Mouse (Mus musculus) testis, postnatal 14 days (tissue): ENCODE measurements around the gene Rap1gds1.

Experiments used
- DNase-seq: peaks from one replicate; pipeline ENCODE4 v3.0.0; 2021; ENCODE audit warnings: low spot score

The Rap1gds1 gene

GRCm38 (mm10) chr3:138945516-138945915 is 129.5 kb downstream of the Rap1gds1 start:
- DNase-seq = no peak

- DNase-seq = no peak
Measured at GRCm38 (mm10) chr3:138941604-138942003, 133.4 kb downstream of the Rap1gds1 start.

GRCm38 (mm10) chr3:138937241-138937640 is 137.8 kb downstream of the Rap1gds1 start:
- DNase-seq = no peak

- no peak for DNase-seq
Measured at GRCm38 (mm10) chr3:138936780-138937179, 138.2 kb downstream of the Rap1gds1 start.

GRCm38 (mm10) chr3:138927437-138927836 is 147.6 kb downstream of the Rap1gds1 start:
- no peak for DNase-seq

GRCm38 (mm10) chr3:138926161-138926560 is 148.8 kb downstream of the Rap1gds1 start:
- DNase-seq = no peak

- DNase-seq = no peak
Measured at GRCm38 (mm10) chr3:138918241-138918640, 156.8 kb downstream of the Rap1gds1 start.

- DNase-seq = no peak
Measured at GRCm38 (mm10) chr3:138917016-138917415, 158.0 kb downstream of the Rap1gds1 start.

GRCm38 (mm10) chr3:138916591-138916990 is 158.4 kb downstream of the Rap1gds1 start:
- no peak for DNase-seq

- no peak for DNase-seq
Measured at GRCm38 (mm10) chr3:138914626-138915288, 160.2 kb downstream of the Rap1gds1 start.

GRCm38 (mm10) chr3:138912504-138912903 is 162.5 kb downstream of the Rap1gds1 start:
- no peak for DNase-seq

GRCm38 (mm10) chr3:138909313-138909712 is 165.7 kb downstream of the Rap1gds1 start:
- DNase-seq = no peak

GRCm38 (mm10) chr3:138906112-138906880 is 168.7 kb downstream of the Rap1gds1 start:
- peak; percentile 52 for DNase-seq

GRCm38 (mm10) chr3:138905678-138906077 is 169.3 kb downstream of the Rap1gds1 start:
- no peak for DNase-seq

- DNase-seq = no peak
Measured at GRCm38 (mm10) chr3:138900571-138901141, 174.3 kb downstream of the Rap1gds1 start.

- DNase-seq = no peak
Measured at GRCm38 (mm10) chr3:138898055-138898454, 176.9 kb downstream of the Rap1gds1 start.

GRCm38 (mm10) chr3:138897500-138897899 is 177.5 kb downstream of the Rap1gds1 start:
- DNase-seq = no peak

- no peak for DNase-seq
Measured at GRCm38 (mm10) chr3:138893520-138893919, 181.5 kb downstream of the Rap1gds1 start.

- DNase-seq = no peak
Measured at GRCm38 (mm10) chr3:138889769-138890295, 185.2 kb downstream of the Rap1gds1 start.

GRCm38 (mm10) chr3:138889214-138889613 is 185.8 kb downstream of the Rap1gds1 start:
- no peak for DNase-seq

GRCm38 (mm10) chr3:138886121-138886520 is 188.9 kb downstream of the Rap1gds1 start:
- no peak for DNase-seq

- peak; percentile 15 for DNase-seq
Measured at GRCm38 (mm10) chr3:138881725-138882347, 193.2 kb downstream of the Rap1gds1 start.
